Mouse (Mus musculus): ENCODE measurements around the gene Fv1. TPM values are rescaled to one million over a fixed set of nuclear protein-coding genes. Genes with fewer than 3 reads are reported as not detected.

Fv1 gene
- polyA plus RNA-seq, 1 experiment from 2014 or later, result 10.0 TPM

- Histone ChIP-seq H3K4me1 (ENCODE audit: control insufficient read depth, insufficient read depth, low read length) (no peaks in the 10 kb centered on the region), H3K36me3 (ENCODE audit: control insufficient read depth, insufficient read depth, low read length) (peaks cover 77% of the 10 kb centered on the region), H3K27ac (ENCODE audit: low read length) (no peak overlapping the region), H3K4me3 (ENCODE audit: low read depth, low read length) (no peak overlapping the region), H3K27me3 (ENCODE audit: control insufficient read depth, insufficient read depth, low read length) (no peaks in the 10 kb centered on the region), H3K4me2 (replicated peaks; ENCODE audit: low read depth, low read length) (no peak overlapping the region), H3K9ac (replicated peaks; ENCODE audit: low read depth, low read length) (no peak overlapping the region), H3K9me3 (ENCODE audit: control insufficient read depth, low read depth, low read length) (no peaks in the 10 kb centered on the region)
- ATAC-seq (ENCODE audit: insufficient number of reproducible peaks, insufficient read depth, low FRiP score, low read depth), result no peak
- 98% methylated on average over 9 of the region's 9 CpGs for WGBS
Observed at GRCm38 (mm10) chr4:147878537-147878936, 9.8 kb downstream of the Fv1 start.

DNA sequence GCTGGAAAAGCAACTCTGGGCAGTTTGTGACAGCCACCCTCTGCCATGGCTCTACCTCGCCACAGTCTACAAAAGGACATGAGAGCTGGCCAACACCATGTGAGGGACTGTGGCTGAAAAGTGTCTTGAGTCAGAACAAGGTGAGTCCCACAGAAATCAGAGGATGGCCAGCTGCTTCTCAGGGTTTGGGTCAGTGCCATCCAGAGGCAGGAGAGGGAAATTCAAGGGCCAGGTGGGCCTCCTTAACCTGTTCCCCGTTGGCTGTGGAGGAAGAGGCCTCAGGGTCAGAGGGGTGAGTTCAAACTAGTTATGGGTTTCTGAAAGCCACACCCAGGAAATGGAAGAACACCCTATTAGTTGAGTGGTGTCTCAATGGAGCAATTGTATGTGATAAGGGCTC, 10.7 kb downstream of the Fv1 start:
- Histone ChIP-seq H3K4me2 (replicated peaks; ENCODE audit: low read depth, low read length) (no peak overlapping the region), H3K4me3 (ENCODE audit: low read depth, low read length) (no peak overlapping the region), H3K4me1 (ENCODE audit: control insufficient read depth, insufficient read depth, low read length) (no peaks in the 10 kb centered on the region), H3K9ac (replicated peaks; ENCODE audit: low read depth, low read length) (no peak overlapping the region), H3K27me3 (ENCODE audit: control insufficient read depth, insufficient read depth, low read length) (no peaks in the 10 kb centered on the region), H3K9me3 (ENCODE audit: control insufficient read depth, low read depth, low read length) (no peaks in the 10 kb centered on the region), H3K36me3 (ENCODE audit: control insufficient read depth, insufficient read depth, low read length) (peaks cover 77% of the 10 kb centered on the region), H3K27ac (ENCODE audit: low read length) (no peak overlapping the region)
- WGBS, result 60% methylated on average over 2 of the region's 2 CpGs
- ATAC-seq (ENCODE audit: insufficient number of reproducible peaks, insufficient read depth, low FRiP score, low read depth), result no peak

- WGBS, result 48% methylated on average over 5 of the region's 5 CpGs
- Histone ChIP-seq H3K27ac (ENCODE audit: low read length) (no peak overlapping the region), H3K4me3 (ENCODE audit: low read depth, low read length) (no peak overlapping the region), H3K9me3 (ENCODE audit: control insufficient read depth, low read depth, low read length) (no peaks in the 10 kb centered on the region), H3K36me3 (ENCODE audit: control insufficient read depth, insufficient read depth, low read length) (peaks cover 77% of the 10 kb centered on the region), H3K4me1 (ENCODE audit: control insufficient read depth, insufficient read depth, low read length) (no peaks in the 10 kb centered on the region), H3K9ac (replicated peaks; ENCODE audit: low read depth, low read length) (no peak overlapping the region), H3K27me3 (ENCODE audit: control insufficient read depth, insufficient read depth, low read length) (no peaks in the 10 kb centered on the region), H3K4me2 (replicated peaks; ENCODE audit: low read depth, low read length) (no peak overlapping the region)
- peak; percentile 20; the same call in 1 of the 2 replicates for ATAC-seq (ENCODE audit: insufficient number of reproducible peaks, insufficient read depth, low FRiP score, low read depth)
Observed at GRCm38 (mm10) chr4:147879865-147880264, 11.1 kb downstream of the Fv1 start.

- Histone ChIP-seq H3K27me3 (ENCODE audit: control insufficient read depth, insufficient read depth, low read length) (no peaks in the 10 kb centered on the region), H3K27ac (ENCODE audit: low read length) (no peak overlapping the region), H3K9ac (replicated peaks; ENCODE audit: low read depth, low read length) (no peak overlapping the region), H3K36me3 (ENCODE audit: control insufficient read depth, insufficient read depth, low read length) (peaks cover 76% of the 10 kb centered on the region), H3K4me1 (ENCODE audit: control insufficient read depth, insufficient read depth, low read length) (no peaks in the 10 kb centered on the region), H3K9me3 (ENCODE audit: control insufficient read depth, low read depth, low read length) (no peaks in the 10 kb centered on the region), H3K4me2 (replicated peaks; ENCODE audit: low read depth, low read length) (no peak overlapping the region), H3K4me3 (ENCODE audit: low read depth, low read length) (no peak overlapping the region)
- WGBS, result 97% methylated on average over 7 of the region's 7 CpGs
- no peak for ATAC-seq (ENCODE audit: insufficient number of reproducible peaks, insufficient read depth, low FRiP score, low read depth)
Observed at GRCm38 (mm10) chr4:147881792-147882191, 13.0 kb downstream of the Fv1 start.

GRCm38 (mm10) chr4:147883041-147883440, 14.3 kb downstream of the Fv1 start:
- H3K4me3 ChIP-seq (ENCODE audit: low read depth, low read length), result no peak overlapping the region
- no peak for ATAC-seq (ENCODE audit: insufficient number of reproducible peaks, insufficient read depth, low FRiP score, low read depth)
- H3K27ac ChIP-seq (ENCODE audit: low read length), result no peak overlapping the region
- no peaks in the 10 kb centered on the region for H3K27me3 ChIP-seq (ENCODE audit: control insufficient read depth, insufficient read depth, low read length)
- no peak overlapping the region for H3K9ac ChIP-seq (replicated peaks; ENCODE audit: low read depth, low read length)
- no peaks in the 10 kb centered on the region for H3K9me3 ChIP-seq (ENCODE audit: control insufficient read depth, low read depth, low read length)
- WGBS, result 78% methylated on average over 6 of the region's 6 CpGs
- peaks cover 80% of the 10 kb centered on the region for H3K36me3 ChIP-seq (ENCODE audit: control insufficient read depth, insufficient read depth, low read length)
- H3K4me1 ChIP-seq (ENCODE audit: control insufficient read depth, insufficient read depth, low read length), result no peaks in the 10 kb centered on the region
- no peak overlapping the region for H3K4me2 ChIP-seq (replicated peaks; ENCODE audit: low read depth, low read length)

DNA sequence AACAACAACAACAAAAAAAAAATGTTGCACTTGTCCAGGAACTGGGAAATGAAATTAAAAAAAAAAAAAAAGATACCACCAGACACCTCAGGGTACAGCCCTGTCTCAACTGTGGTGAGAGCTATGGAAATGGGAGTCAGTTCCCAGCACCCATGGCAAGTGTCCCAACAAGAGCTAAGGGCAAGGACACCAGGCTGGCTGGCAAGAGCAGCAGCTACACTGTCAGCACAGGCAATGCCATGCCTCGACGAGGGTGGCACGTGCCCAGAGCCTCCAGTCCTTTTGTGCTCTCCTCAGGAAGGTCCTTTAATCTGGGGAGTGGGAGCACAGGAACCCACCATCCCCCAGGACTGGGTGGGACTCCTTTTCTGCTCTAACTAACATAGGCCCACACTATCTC, 15.4 kb downstream of the Fv1 start:
- ATAC-seq (ENCODE audit: insufficient number of reproducible peaks, insufficient read depth, low FRiP score, low read depth), result no peak
- H3K27me3 ChIP-seq (ENCODE audit: control insufficient read depth, insufficient read depth, low read length), result no peaks in the 10 kb centered on the region
- H3K9ac ChIP-seq (replicated peaks; ENCODE audit: low read depth, low read length), result no peak overlapping the region
- H3K36me3 ChIP-seq (ENCODE audit: control insufficient read depth, insufficient read depth, low read length), result peaks cover 77% of the 10 kb centered on the region
- no peak overlapping the region for H3K27ac ChIP-seq (ENCODE audit: low read length)
- no peak overlapping the region for H3K4me2 ChIP-seq (replicated peaks; ENCODE audit: low read depth, low read length)
- no peaks in the 10 kb centered on the region for H3K9me3 ChIP-seq (ENCODE audit: control insufficient read depth, low read depth, low read length)
- H3K4me3 ChIP-seq (ENCODE audit: low read depth, low read length), result no peak overlapping the region
- H3K4me1 ChIP-seq (ENCODE audit: control insufficient read depth, insufficient read depth, low read length), result no peaks in the 10 kb centered on the region
- WGBS, result 97% methylated on average over 3 of the region's 3 CpGs

- Histone ChIP-seq H3K9me3 (ENCODE audit: control insufficient read depth, low read depth, low read length) (no peaks in the 10 kb centered on the region), H3K4me1 (ENCODE audit: control insufficient read depth, insufficient read depth, low read length) (no peaks in the 10 kb centered on the region), H3K9ac (replicated peaks; ENCODE audit: low read depth, low read length) (no peak overlapping the region), H3K36me3 (ENCODE audit: control insufficient read depth, insufficient read depth, low read length) (peaks cover 69% of the 10 kb centered on the region), H3K4me3 (ENCODE audit: low read depth, low read length) (no peak overlapping the region), H3K27me3 (ENCODE audit: control insufficient read depth, insufficient read depth, low read length) (no peaks in the 10 kb centered on the region), H3K4me2 (replicated peaks; ENCODE audit: low read depth, low read length) (no peak overlapping the region), H3K27ac (ENCODE audit: low read length) (no peak overlapping the region)
- ATAC-seq (ENCODE audit: insufficient number of reproducible peaks, insufficient read depth, low FRiP score, low read depth), result no peak
- WGBS, result 93% methylated on average over 12 of the region's 12 CpGs
Observed at GRCm38 (mm10) chr4:147886158-147886557, 17.4 kb downstream of the Fv1 start.

GRCm38 (mm10) chr4:147887277-147887676, 18.5 kb downstream of the Fv1 start:
- Histone ChIP-seq H3K4me1 (ENCODE audit: control insufficient read depth, insufficient read depth, low read length) (no peaks in the 10 kb centered on the region), H3K4me3 (ENCODE audit: low read depth, low read length) (no peak overlapping the region), H3K36me3 (ENCODE audit: control insufficient read depth, insufficient read depth, low read length) (peaks cover 62% of the 10 kb centered on the region), H3K4me2 (replicated peaks; ENCODE audit: low read depth, low read length) (no peak overlapping the region), H3K9ac (replicated peaks; ENCODE audit: low read depth, low read length) (no peak overlapping the region), H3K27ac (ENCODE audit: low read length) (no peak overlapping the region), H3K27me3 (ENCODE audit: control insufficient read depth, insufficient read depth, low read length) (no peaks in the 10 kb centered on the region), H3K9me3 (ENCODE audit: control insufficient read depth, low read depth, low read length) (no peaks in the 10 kb centered on the region)
- no peak for ATAC-seq (ENCODE audit: insufficient number of reproducible peaks, insufficient read depth, low FRiP score, low read depth)
- 93% methylated on average over 7 of the region's 7 CpGs for WGBS

DNA sequence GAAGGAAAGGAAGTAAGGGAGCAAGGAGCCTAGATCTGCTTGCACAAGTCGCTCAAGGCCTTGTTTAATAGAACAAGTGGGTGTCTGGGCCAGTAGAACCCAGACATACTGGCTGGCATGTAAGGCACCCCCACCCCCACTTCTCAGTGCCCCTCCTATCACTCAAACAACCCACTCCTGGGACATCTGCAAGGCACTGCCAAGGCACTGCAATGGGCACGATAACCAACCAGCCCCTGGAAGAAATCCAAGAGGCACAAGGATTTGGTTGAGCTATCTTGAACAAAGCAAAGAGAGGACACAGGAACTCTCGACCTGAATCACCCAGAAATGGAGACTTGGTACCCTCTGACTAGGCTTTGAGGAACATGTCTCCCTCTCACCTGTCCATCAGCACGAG, 19.5 kb downstream of the Fv1 start:
- no peaks in the 10 kb centered on the region for H3K27me3 ChIP-seq (ENCODE audit: control insufficient read depth, insufficient read depth, low read length)
- H3K4me1 ChIP-seq (ENCODE audit: control insufficient read depth, insufficient read depth, low read length), result no peaks in the 10 kb centered on the region
- H3K27ac ChIP-seq (ENCODE audit: low read length), result no peak overlapping the region
- no peak overlapping the region for H3K9ac ChIP-seq (replicated peaks; ENCODE audit: low read depth, low read length)
- H3K4me3 ChIP-seq (ENCODE audit: low read depth, low read length), result no peak overlapping the region
- ATAC-seq (ENCODE audit: insufficient number of reproducible peaks, insufficient read depth, low FRiP score, low read depth), result no peak
- H3K4me2 ChIP-seq (replicated peaks; ENCODE audit: low read depth, low read length), result no peak overlapping the region
- WGBS, result 83% methylated on average over 4 of the region's 4 CpGs
- peaks cover 53% of the 10 kb centered on the region for H3K36me3 ChIP-seq (ENCODE audit: control insufficient read depth, insufficient read depth, low read length)
- no peaks in the 10 kb centered on the region for H3K9me3 ChIP-seq (ENCODE audit: control insufficient read depth, low read depth, low read length)

All from stomach, embryonic 14.5 days (tissue).